Mouse (Mus musculus) hindbrain, postnatal 0 days (tissue): Measurements from ENCODE around the gene Olfr1328. TPM values are rescaled to one million over a fixed set of nuclear protein-coding genes. Genes with fewer than 3 reads are reported as not detected.

Experiments
- ATAC-seq: fragments of 200-750 bp; cut with Nextera tagmentation; 2 replicates; pipeline ENCODE4 v1.8.0; 2017; ENCODE audit warnings: mild to moderate bottlenecking, moderate TSS enrichment, moderate library complexity
- DNase-seq: peaks from one replicate; pipeline ENCODE4 v3.0.0-alpha.2; 2015; ENCODE audit warnings: low spot score
- H3K27ac ChIP-seq: fragments of 300-500 bp; sonication (generic); 2 replicates; pipeline ENCODE4 v1.5.1; 2014; ENCODE audit warnings: mild to moderate bottlenecking
- H3K27me3 ChIP-seq: fragments of 300-500 bp; sonication (generic); 2 replicates; pipeline ENCODE4 v1.6.1; 2014; ENCODE audit warnings: low read length, mixed read lengths; ENCODE audit not compliant: insufficient read depth
- H3K36me3 ChIP-seq: fragments of 300-500 bp; sonication (generic); 2 replicates; pipeline ENCODE4 v1.6.1; 2014; ENCODE audit warnings: low read length, mixed read lengths; ENCODE audit not compliant: insufficient read depth
- H3K4me1 ChIP-seq: fragments of 300-500 bp; sonication (generic); 2 replicates; pipeline ENCODE4 v1.6.1; 2014; ENCODE audit warnings: antibody characterized with exemption, low read length, mixed read lengths; ENCODE audit not compliant: insufficient read depth
- H3K4me2 ChIP-seq: fragments of 300-500 bp; sonication (generic); 2 replicates; pipeline ENCODE4 v1.6.1; 2014; ENCODE audit warnings: low read depth, mild to moderate bottlenecking, low read length, moderate library complexity, mixed read lengths
- H3K4me3 ChIP-seq: fragments of 300-500 bp; sonication (generic); 2 replicates; pipeline ENCODE4 v1.5.1; 2014; ENCODE audit warnings: low read length
- H3K9ac ChIP-seq: fragments of 300-500 bp; sonication (generic); replicated peaks from 2 replicates; pipeline ENCODE4 v1.6.1; 2014; ENCODE audit warnings: mild to moderate bottlenecking, low read length, moderate library complexity, mixed read lengths
- H3K9me3 ChIP-seq: fragments of 300-500 bp; sonication (generic); 2 replicates; pipeline ENCODE4 v1.6.1; 2016; ENCODE audit warnings: low read length, mixed read lengths
- CTCF ChIP-seq: IDR thresholded peaks from 2 replicates; pipeline ENCODE4 v1.5.1; 2016; ENCODE audit warnings: antibody characterized with exemption, control low read depth, low read depth
- WGBS: fragments of 180-500 bp; shearing (Covaris S2); extraction: QIAGEN DNeasy Blood & Tissue Kit; methylation state at CpG from one replicate; pipeline ENCODE4 v1.1.7; 2014; 5-methylcytosine and 5-hydroxymethylcytosine counted together
- polyA plus RNA-seq: library from polyadenylated mRNA; unstranded; fragments of >200 nt; fragmentation: Nextera tagmentation; extraction: Ambion mirVana; gene quantifications from 2 replicates; pipeline ENCODE4 v1.2.1, GENCODE M21; 2015
- total RNA-seq: library from RNA; depleted of rRNA; stranded (reverse); fragments of >200 nt; gene quantifications from 2 replicates; pipeline ENCODE4 v1.2.3, GENCODE M21; 2014; rRNA removed

Gene Olfr1328
- total and polyA plus RNA-seq, 2 experiments from 2014 or later = not detected

- no peak for TF ChIP-seq CTCF
- no peak for DNase-seq
- Histone ChIP-seq H3K36me3 (no peaks in the 10 kb centered on the region), H3K27ac (no peak overlapping the region), H3K4me2 (no peak overlapping the region), H3K4me3 (no peak overlapping the region), H3K9ac (no peak overlapping the region), H3K4me1 (no peaks in the 10 kb centered on the region), H3K27me3 (no peaks in the 10 kb centered on the region), H3K9me3 (no peaks in the 10 kb centered on the region)
- whole genome bisulfite sequencing = 46% methylated on average over 2 of the region's 2 CpGs
- no peak for ATAC-seq
These were observed 36.4 kb downstream of the Olfr1328 start for GRCm38 (mm10) chr4:118901981-118902380.

- WGBS = 93% methylated on average over 1 of the region's 1 CpGs
- no peak for TF ChIP-seq CTCF
- DNase-seq (no peak), ATAC-seq (no peak)
- Histone ChIP-seq H3K27ac (no peak within 1 kb of the TSS), H3K9me3 (no peaks in the 10 kb centered on the region), H3K4me1 (no peaks in the 10 kb centered on the region), H3K36me3 (no peaks in the 10 kb centered on the region), H3K27me3 (no peaks in the 10 kb centered on the region), H3K9ac (no peak within 1 kb of the TSS), H3K4me3 (no peak within 1 kb of the TSS), H3K4me2 (no peak within 1 kb of the TSS)
These were observed 50.1 kb downstream of the Olfr1328 start, which contains the start of gene Olfr1330 for GRCm38 (mm10) chr4:118888297-118888696. Gene Olfr1330 (plus strand): TSS chr4:118888597.

Other genes starting within 250 kb of the Olfr1328 start
- gene Olfr1342, start 245.9 kb downstream of the Olfr1328 start, total RNA-seq = not detected in 2 replicates
- gene Olfr1342, start 245.9 kb downstream of the Olfr1328 start, polyA plus RNA-seq = 0.04 TPM in 1 of 2 replicates, not detected in the other
- gene Olfr1341, start 235.1 kb downstream of the Olfr1328 start, total RNA-seq = not detected in 2 replicates
- not detected in 2 replicates for gene Olfr1341, start 235.1 kb downstream of the Olfr1328 start, polyA plus RNA-seq
- not detected in 2 replicates for gene Olfr1340, start 218.5 kb downstream of the Olfr1328 start, total RNA-seq
- gene Olfr1340, start 218.5 kb downstream of the Olfr1328 start, polyA plus RNA-seq = not detected in 2 replicates
- not detected in 2 replicates for gene Olfr1339, start 206.4 kb downstream of the Olfr1328 start, total RNA-seq
- gene Olfr1339, start 206.4 kb downstream of the Olfr1328 start, polyA plus RNA-seq = not detected in 2 replicates
- gene Olfr1338, start 179.9 kb downstream of the Olfr1328 start, total RNA-seq = not detected in 2 replicates
- gene Olfr1338, start 179.9 kb downstream of the Olfr1328 start, polyA plus RNA-seq = not detected in 2 replicates
- not detected in 2 replicates for gene Olfr1337, start 156.0 kb downstream of the Olfr1328 start, total RNA-seq
- gene Olfr1337, start 156.0 kb downstream of the Olfr1328 start, polyA plus RNA-seq = not detected in 2 replicates
- not detected in 2 replicates for gene Olfr1335, start 128.7 kb downstream of the Olfr1328 start, total RNA-seq
- gene Olfr1335, start 128.7 kb downstream of the Olfr1328 start, polyA plus RNA-seq = not detected in 2 replicates
- gene Olfr1333, start 102.3 kb downstream of the Olfr1328 start, total RNA-seq = not detected in 2 replicates
- gene Olfr1333, start 102.3 kb downstream of the Olfr1328 start, polyA plus RNA-seq = not detected in 2 replicates
- not detected in 2 replicates for gene Olfr1331, start 74.0 kb downstream of the Olfr1328 start, total RNA-seq
- gene Olfr1331, start 74.0 kb downstream of the Olfr1328 start, polyA plus RNA-seq = not detected in 2 replicates
- gene Olfr1330, start 50.0 kb downstream of the Olfr1328 start, total RNA-seq = not detected in 2 replicates
- not detected in 2 replicates for gene Olfr1330, start 50.0 kb downstream of the Olfr1328 start, polyA plus RNA-seq
- not detected in 2 replicates for gene Olfr1329, start 21.1 kb downstream of the Olfr1328 start, total RNA-seq
- not detected in 2 replicates for gene Olfr1329, start 21.1 kb downstream of the Olfr1328 start, polyA plus RNA-seq
- 0.07 and 0.58 TPM in 2 replicates for gene Lao1, start 23.0 kb upstream of the Olfr1328 start, total RNA-seq
- 0.15 and 0.29 TPM in 2 replicates for gene Lao1, start 23.0 kb upstream of the Olfr1328 start, polyA plus RNA-seq
- 119 and 120 TPM in 2 replicates for gene Slc2a1, start 170.1 kb upstream of the Olfr1328 start, total RNA-seq
- gene Slc2a1, start 170.1 kb upstream of the Olfr1328 start, polyA plus RNA-seq = 48.8 and 50.6 TPM in 2 replicates
- gene Zfp691, start 235.6 kb upstream of the Olfr1328 start, total RNA-seq = 4.6 and 198 TPM in 2 replicates
- 3.6 and 3.7 TPM in 2 replicates for gene Zfp691, start 235.6 kb upstream of the Olfr1328 start, polyA plus RNA-seq